Mouse (Mus musculus) large intestine, adult 2 months (tissue): ENCODE results near the gene Pld1. TPM values are rescaled to one million over a fixed set of nuclear protein-coding genes. Genes with fewer than 3 reads are reported as not detected.
"Not testable (repeated sequence)": the region's sequence is repeated elsewhere in the genome, so short reads cannot be mapped to it uniquely, and the experiment has no call there.

Experiments used
- DNase-seq: peaks from one replicate; pipeline ENCODE4 v3.0.0-alpha.2; 2012; ENCODE audit warnings: low read depth, low spot score
- WGBS: fragments of 180-500 bp; shearing (Covaris S2); methylation state at CpG from one replicate; pipeline ENCODE4 v1.1.7; 2018; 5-methylcytosine and 5-hydroxymethylcytosine counted together
- polyA plus RNA-seq: library from polyadenylated mRNA; depleted of rRNA; stranded (reverse); fragments of >200 nt; gene quantifications from 2 replicates; pipeline ENCODE4 v1.2.3, GENCODE M21; 2012

Gene Pld1
- polyA plus RNA-seq, 1 experiment = 23.3 TPM

- WGBS = 81% methylated on average over 13 of the region's 13 CpGs
Measured at GRCm38 (mm10) chr3:27937144-27938110, 1.1 kb upstream of the Pld1 start.

GRCm38 (mm10) chr3:27941634-27942033, 3.1 kb downstream of the Pld1 start:
- no peak for DNase-seq
- 64% methylated on average over 3 of the region's 3 CpGs for WGBS

More at GRCm38 (mm10) chr3:27937144-27938110, 1.1 kb upstream of the Pld1 start:
- no peak for DNase-seq

GRCm38 (mm10) chr3:27942991-27943390, 4.5 kb downstream of the Pld1 start:
- 73% methylated on average over 7 of the region's 7 CpGs for WGBS
- no peak for DNase-seq

GRCm38 (mm10) chr3:27945397-27945796, 6.9 kb downstream of the Pld1 start:
- WGBS = 65% methylated on average over 2 of the region's 2 CpGs
- DNase-seq = not testable (repeated sequence)

GRCm38 (mm10) chr3:27949175-27949872, 10.8 kb downstream of the Pld1 start:
- 84% methylated on average over 5 of the region's 5 CpGs for WGBS
- no peak for DNase-seq

GRCm38 (mm10) chr3:27949873-27950250, 11.4 kb downstream of the Pld1 start:
- 89% methylated on average over 6 of the region's 6 CpGs for whole genome bisulfite sequencing
- no peak for DNase-seq

- no peak for DNase-seq
- 93% methylated on average over 2 of the region's 2 CpGs for WGBS
Measured at GRCm38 (mm10) chr3:27950726-27951125, 12.2 kb downstream of the Pld1 start.

- 87% methylated on average over 4 of the region's 4 CpGs for WGBS
- no peak for DNase-seq
Measured at GRCm38 (mm10) chr3:27951721-27952120, 13.2 kb downstream of the Pld1 start.

- DNase-seq = no peak
- 85% methylated on average over 1 of the region's 1 CpGs for WGBS
Measured at GRCm38 (mm10) chr3:27956006-27956405, 17.5 kb downstream of the Pld1 start.

GRCm38 (mm10) chr3:27959221-27959620, 20.7 kb downstream of the Pld1 start:
- 87% methylated on average over 6 of the region's 6 CpGs for WGBS
- no peak for DNase-seq

- no peak for DNase-seq
- WGBS = 88% methylated on average over 3 of the region's 3 CpGs
Measured at GRCm38 (mm10) chr3:27961162-27961561, 22.7 kb downstream of the Pld1 start.

GRCm38 (mm10) chr3:27963795-27964201, 25.3 kb downstream of the Pld1 start:
- DNase-seq = no peak

GRCm38 (mm10) chr3:27968671-27969070, 30.2 kb downstream of the Pld1 start:
- DNase-seq = no peak
- WGBS = 83% methylated on average over 8 of the region's 8 CpGs

More at GRCm38 (mm10) chr3:27963795-27964201, 25.3 kb downstream of the Pld1 start:
- 62% methylated on average over 6 of the region's 6 CpGs for WGBS

- 90% methylated on average over 7 of the region's 7 CpGs for WGBS
- DNase-seq = no peak
Measured at GRCm38 (mm10) chr3:27973936-27974335, 35.4 kb downstream of the Pld1 start.

- WGBS = 94% methylated on average over 3 of the region's 3 CpGs
Measured at GRCm38 (mm10) chr3:27974981-27975380, 36.5 kb downstream of the Pld1 start.

GRCm38 (mm10) chr3:27976931-27977544, 38.5 kb downstream of the Pld1 start:
- WGBS = 80% methylated on average over 10 of the region's 10 CpGs
- no peak for DNase-seq

More at GRCm38 (mm10) chr3:27974981-27975380, 36.5 kb downstream of the Pld1 start:
- no peak for DNase-seq

- DNase-seq = no peak
- WGBS = 29% methylated on average over 9 of the region's 9 CpGs
Measured at GRCm38 (mm10) chr3:27978030-27978723, 39.7 kb downstream of the Pld1 start.

- no peak for DNase-seq
- WGBS = 32% methylated on average over 4 of the region's 4 CpGs
Measured at GRCm38 (mm10) chr3:27981591-27981990, 43.1 kb downstream of the Pld1 start.

- WGBS = 27% methylated on average over 7 of the region's 7 CpGs
- peak; percentile 87 for DNase-seq
Measured at GRCm38 (mm10) chr3:27982436-27983017, 44.0 kb downstream of the Pld1 start.
